Mouse (Mus musculus) lung, adult 2 months (tissue): ENCODE results near the gene Tmem17.

ENCODE experiments used
- CTCF ChIP-seq: fragments of 200-500 bp; IDR thresholded peaks from 2 replicates; pipeline ENCODE4 v1.5.1; 2011; ENCODE audit warnings: mild to moderate bottlenecking, low read length, control low read depth; ENCODE audit not compliant: insufficient read depth
- POLR2A ChIP-seq: fragments of 200-500 bp; IDR thresholded peaks from 2 replicates; pipeline ENCODE4 v1.6.1; 2011; ENCODE audit warnings: low read depth, mild to moderate bottlenecking, control low read depth, low read length, borderline replicate concordance; ENCODE audit errors: extremely low read depth

DNA sequence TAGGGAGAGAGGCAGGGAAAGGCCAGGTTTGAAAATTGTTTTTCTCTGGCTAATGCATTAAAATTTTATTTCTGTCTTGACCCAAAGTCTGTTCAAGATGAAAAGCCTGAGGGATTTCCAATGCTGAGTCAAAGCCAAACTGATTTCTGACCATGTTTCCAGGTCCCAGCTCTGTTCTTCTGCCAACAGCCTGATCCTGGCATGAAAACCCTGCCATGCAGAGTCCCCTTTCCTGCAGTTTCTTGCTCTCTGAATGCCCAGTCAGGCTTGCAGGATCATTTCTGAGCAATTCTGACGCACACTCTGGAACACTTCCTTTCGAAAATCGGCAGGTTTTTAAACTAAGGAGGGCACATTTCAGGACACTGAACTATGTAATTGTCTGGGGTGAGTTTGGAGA is 52.8 kb downstream of the Tmem17 start:
- no peak for TF ChIP-seq POLR2A
- TF ChIP-seq CTCF = no peak
